Mouse (Mus musculus): ENCODE data around the gene Slc22a15. TPM values are rescaled to one million over a fixed set of nuclear protein-coding genes. Genes with fewer than 3 reads are reported as not detected.

Gene Slc22a15
- polyA plus RNA-seq (2016; fragmentation: Nextera tagmentation; extraction: Ambion mirVana): 1.6 and 1.8 TPM in 2 replicates

DNA sequence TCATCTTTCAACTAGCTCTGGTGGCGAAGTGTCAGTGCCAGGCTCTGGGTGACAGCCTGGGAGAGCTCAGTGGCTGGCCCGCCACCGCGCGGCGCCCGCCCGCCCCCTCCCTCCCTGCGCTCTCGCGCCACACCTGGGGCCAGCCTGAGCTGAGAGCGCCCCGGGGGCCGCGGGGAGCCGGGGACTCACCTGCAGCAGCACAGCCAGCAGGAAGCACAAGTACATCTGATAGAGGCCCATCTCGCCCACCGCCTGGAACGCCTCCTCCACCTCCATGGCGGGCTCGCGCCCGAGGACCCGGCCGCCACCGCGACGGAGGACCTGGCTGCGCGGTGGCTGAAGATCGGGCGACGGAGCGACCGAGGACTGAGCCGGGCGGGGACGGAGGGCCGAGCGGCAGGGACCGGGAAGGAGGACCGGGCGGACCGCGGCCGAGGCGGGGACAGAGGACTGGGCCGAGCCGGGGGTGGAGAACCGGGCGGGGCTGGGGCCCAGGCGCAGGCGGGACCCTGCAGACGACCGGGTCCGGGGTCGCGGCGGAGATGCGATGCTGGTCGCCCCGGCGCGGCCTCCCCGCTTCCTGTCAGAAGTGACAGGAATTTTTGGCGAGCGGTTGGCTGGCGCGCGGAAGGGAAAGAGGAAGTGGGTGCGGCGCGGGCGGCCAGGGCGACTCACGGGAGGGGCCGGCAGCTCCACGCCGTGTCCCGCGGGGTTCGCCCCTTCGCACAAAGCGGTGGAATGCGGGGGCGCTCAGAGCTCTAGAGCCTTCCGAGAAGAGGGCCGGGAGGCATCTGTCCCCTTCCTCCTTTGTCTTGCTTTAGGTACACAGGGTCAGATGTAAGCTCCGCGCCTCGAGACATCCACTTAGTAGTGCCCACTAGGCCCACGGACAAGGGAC is at the start of gene Slc22a15:
Slc22a15 (minus strand) TSS at position 611 of the 898 bp plus-strand sequence.
- Histone ChIP-seq H3K4me1 (peaks cover 17% of the 10 kb centered on the region; the same call in 1 of the 2 replicates), H3K9ac (peak within 1 kb of the TSS; percentile 69), H3K27me3 (replicated peaks) (peaks cover 22% of the 10 kb centered on the region), H3K36me3 (no peaks in the 10 kb centered on the region), H3K4me2 (peak within 1 kb of the TSS; percentile 88), H3K4me3 (peak within 1 kb of the TSS; percentile 68), H3K27ac (peak within 1 kb of the TSS; percentile 66), H3K9me3 (replicated peaks) (no peaks in the 10 kb centered on the region)
- WGBS (ENCODE audit: insufficient replicate concordance): under 1% methylated on average over 90 of the region's 92 CpGs
- peak; percentile 78 for ATAC-seq

DNA sequence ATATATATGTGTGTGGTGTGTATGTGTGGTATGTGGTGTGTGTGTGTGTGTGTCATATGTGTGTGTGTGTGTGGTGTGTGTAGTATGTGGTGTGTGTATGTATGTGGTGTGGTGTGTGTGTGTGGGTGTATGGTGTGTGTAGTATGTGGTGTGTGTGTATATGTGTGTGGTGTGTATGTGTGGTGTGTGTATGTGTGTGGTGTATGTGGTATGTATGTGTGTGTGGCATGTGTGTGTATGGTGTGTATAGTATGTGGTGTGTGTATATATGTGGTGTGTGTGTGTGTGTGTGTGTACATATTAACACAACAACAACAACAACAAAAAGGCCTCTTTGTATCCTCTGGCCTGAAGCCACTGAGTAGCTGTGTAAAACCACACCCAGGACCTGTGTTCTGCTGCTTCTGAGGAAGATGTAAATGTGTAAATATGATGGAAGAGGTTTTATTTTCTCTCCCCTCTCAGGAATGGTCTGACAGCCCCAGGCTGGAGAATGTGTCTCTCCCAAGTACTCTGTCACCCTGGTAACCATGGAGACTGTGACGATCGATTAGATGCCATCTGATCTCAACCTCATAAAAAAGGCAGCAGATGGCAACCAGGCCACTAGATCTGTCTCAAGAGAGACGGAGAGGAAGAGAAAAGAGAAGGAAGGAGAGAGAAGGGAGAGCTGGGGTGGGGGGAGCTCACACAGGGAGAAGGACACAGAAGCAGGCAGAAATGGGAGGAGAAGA is 42.7 kb upstream of the Slc22a15 start:
- H3K4me2 ChIP-seq: no peak overlapping the region

GRCm38 (mm10) chr3:101964352-101964751 is 40.1 kb upstream of the Slc22a15 start:
- WGBS (ENCODE audit: insufficient replicate concordance): 59% methylated on average over 7 of the region's 7 CpGs
- Histone ChIP-seq H3K27me3 (replicated peaks) (no peaks in the 10 kb centered on the region), H3K9me3 (replicated peaks) (no peaks in the 10 kb centered on the region), H3K36me3 (no peaks in the 10 kb centered on the region), H3K4me3 (no peak overlapping the region), H3K9ac (no peak overlapping the region), H3K27ac (no peak overlapping the region), H3K4me1 (no peaks in the 10 kb centered on the region), H3K4me2 (no peak overlapping the region)
- no peak for ATAC-seq

More for the DNA sequence above, 42.7 kb upstream of the Slc22a15 start:
- 48% methylated on average over 3 of the region's 3 CpGs for WGBS (ENCODE audit: insufficient replicate concordance)
- Histone ChIP-seq H3K9ac (no peak overlapping the region), H3K4me1 (no peaks in the 10 kb centered on the region), H3K27me3 (replicated peaks) (no peaks in the 10 kb centered on the region), H3K36me3 (no peaks in the 10 kb centered on the region), H3K9me3 (replicated peaks) (no peaks in the 10 kb centered on the region), H3K27ac (no peak overlapping the region), H3K4me3 (no peak overlapping the region)
- 0 out of 2 replicates have a peak, but pooled peaks have one; percentile 24 for ATAC-seq

GRCm38 (mm10) chr3:101963501-101963900 is 39.2 kb upstream of the Slc22a15 start:
- Histone ChIP-seq H3K9ac (no peak overlapping the region), H3K27ac (no peak overlapping the region), H3K9me3 (replicated peaks) (no peaks in the 10 kb centered on the region), H3K4me3 (no peak overlapping the region), H3K36me3 (no peaks in the 10 kb centered on the region), H3K4me2 (no peak overlapping the region), H3K27me3 (replicated peaks) (no peaks in the 10 kb centered on the region), H3K4me1 (no peaks in the 10 kb centered on the region)
- ATAC-seq: no peak
- 53% methylated on average over 9 of the region's 9 CpGs for WGBS (ENCODE audit: insufficient replicate concordance)

DNA sequence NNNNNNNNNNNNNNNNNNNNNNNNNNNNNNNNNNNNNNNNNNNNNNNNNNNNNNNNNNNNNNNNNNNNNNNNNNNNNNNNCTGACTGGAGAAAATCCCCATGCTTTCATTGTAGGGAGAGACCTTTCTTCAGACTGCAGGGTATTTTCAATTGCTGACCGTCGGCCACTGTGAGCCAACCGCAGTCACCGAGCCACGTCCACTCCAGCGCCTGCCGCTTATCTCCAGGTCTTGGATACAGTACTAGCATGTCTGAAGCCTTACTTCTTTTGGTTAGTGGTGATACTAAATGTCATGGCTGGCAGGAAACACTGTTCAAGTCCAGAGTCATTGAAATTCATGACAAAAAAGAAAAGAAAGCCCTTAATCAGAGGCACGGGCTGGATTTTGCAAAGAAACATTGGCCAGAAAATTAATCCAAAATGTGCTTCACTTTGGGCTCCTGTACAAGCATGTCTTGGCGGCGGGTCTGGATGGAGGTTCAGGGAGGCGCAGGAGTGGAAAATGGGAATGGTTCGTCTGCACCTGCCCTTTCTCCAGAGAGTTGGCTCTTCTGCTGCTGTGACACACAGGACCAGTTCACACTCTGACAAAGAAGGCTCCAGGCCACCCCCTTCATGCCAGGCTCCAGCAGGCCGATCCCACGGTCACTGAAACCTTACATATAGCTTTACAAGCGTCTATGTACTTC is 37.0 kb upstream of the Slc22a15 start:
- Histone ChIP-seq H3K9me3 (replicated peaks) (no peaks in the 10 kb centered on the region), H3K4me1 (no peaks in the 10 kb centered on the region), H3K27ac (no peak overlapping the region), H3K4me2 (no peak overlapping the region), H3K4me3 (no peak overlapping the region), H3K9ac (no peak overlapping the region), H3K36me3 (no peaks in the 10 kb centered on the region), H3K27me3 (replicated peaks) (no peaks in the 10 kb centered on the region)
- WGBS (ENCODE audit: insufficient replicate concordance): 78% methylated on average over 15 of the region's 15 CpGs
- no peak for ATAC-seq

DNA sequence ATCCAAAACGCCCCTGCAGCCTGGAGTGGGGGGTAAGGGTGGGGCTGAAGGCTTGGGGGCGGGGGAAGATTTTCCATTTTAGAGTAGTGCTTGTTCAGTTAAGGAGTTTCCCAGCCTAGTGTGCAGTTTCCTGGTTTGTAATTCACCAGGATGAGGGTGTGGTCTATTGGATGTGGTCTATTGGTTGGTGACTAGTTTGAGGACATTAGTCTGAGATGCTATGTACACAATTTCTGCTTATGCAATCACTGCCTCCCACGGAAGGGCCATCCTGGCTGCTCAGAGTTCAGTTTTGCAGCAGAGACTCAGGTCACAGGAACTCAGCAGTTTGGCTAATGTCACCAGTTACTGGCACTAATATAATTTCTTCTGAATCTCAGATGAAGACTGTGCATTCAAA is 33.8 kb upstream of the Slc22a15 start:
- no peaks in the 10 kb centered on the region for H3K36me3 ChIP-seq
- no peak overlapping the region for H3K9ac ChIP-seq
- peak; percentile 61 for ATAC-seq
- H3K9me3 ChIP-seq (replicated peaks): no peaks in the 10 kb centered on the region
- no peak overlapping the region for H3K4me2 ChIP-seq
- no peak overlapping the region for H3K4me3 ChIP-seq
- H3K4me1 ChIP-seq: no peaks in the 10 kb centered on the region
- 46% methylated on average over 3 of the region's 3 CpGs for WGBS (ENCODE audit: insufficient replicate concordance)
- H3K27ac ChIP-seq: no peak overlapping the region
- no peaks in the 10 kb centered on the region for H3K27me3 ChIP-seq (replicated peaks)

- H3K27me3 ChIP-seq (replicated peaks): no peaks in the 10 kb centered on the region
- 64% methylated on average over 7 of the region's 7 CpGs for WGBS (ENCODE audit: insufficient replicate concordance)
- no peak for ATAC-seq
Measured at GRCm38 (mm10) chr3:101953506-101953905, 29.3 kb upstream of the Slc22a15 start.

DNA sequence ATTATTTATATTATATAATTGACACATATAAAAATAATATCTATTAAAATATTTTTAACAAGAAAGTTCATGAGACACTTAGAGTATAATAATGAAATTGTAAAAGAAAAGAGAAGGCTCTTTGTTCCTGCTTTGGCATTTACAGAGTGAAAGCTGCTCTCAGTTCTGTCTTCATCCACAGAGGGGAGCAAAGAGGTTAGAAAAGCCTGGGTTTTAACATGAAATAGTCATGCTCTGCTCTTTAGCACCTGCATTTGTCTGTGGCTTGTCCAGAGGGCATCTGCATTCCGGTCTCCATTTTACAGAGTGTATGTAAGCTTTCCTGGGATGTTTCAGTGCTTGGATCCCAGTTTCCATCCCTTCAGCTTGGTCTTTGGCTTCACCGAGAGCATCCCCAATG is 28.3 kb upstream of the Slc22a15 start:
- H3K36me3 ChIP-seq: no peaks in the 10 kb centered on the region
- H3K4me3 ChIP-seq: no peak overlapping the region
- H3K4me2 ChIP-seq: no peak overlapping the region
- H3K9ac ChIP-seq: no peak overlapping the region
- no peaks in the 10 kb centered on the region for H3K27me3 ChIP-seq (replicated peaks)
- no peaks in the 10 kb centered on the region for H3K4me1 ChIP-seq
- no peak for ATAC-seq
- 75% methylated on average over 2 of the region's 2 CpGs for WGBS (ENCODE audit: insufficient replicate concordance)
- H3K9me3 ChIP-seq (replicated peaks): no peaks in the 10 kb centered on the region
- no peak overlapping the region for H3K27ac ChIP-seq

More at GRCm38 (mm10) chr3:101953506-101953905, 29.3 kb upstream of the Slc22a15 start:
- Histone ChIP-seq H3K4me3 (no peak overlapping the region), H3K9ac (no peak overlapping the region), H3K36me3 (no peaks in the 10 kb centered on the region), H3K9me3 (replicated peaks) (no peaks in the 10 kb centered on the region), H3K4me1 (no peaks in the 10 kb centered on the region), H3K4me2 (no peak overlapping the region), H3K27ac (no peak overlapping the region)

- no peak overlapping the region for H3K4me3 ChIP-seq
- no peaks in the 10 kb centered on the region for H3K9me3 ChIP-seq (replicated peaks)
- no peak for ATAC-seq
- no peaks in the 10 kb centered on the region for H3K4me1 ChIP-seq
- no peak overlapping the region for H3K4me2 ChIP-seq
- H3K9ac ChIP-seq: no peak overlapping the region
- no peak overlapping the region for H3K27ac ChIP-seq
- no peaks in the 10 kb centered on the region for H3K27me3 ChIP-seq (replicated peaks)
- no peaks in the 10 kb centered on the region for H3K36me3 ChIP-seq
- 53% methylated on average over 3 of the region's 3 CpGs for WGBS (ENCODE audit: insufficient replicate concordance)
Measured at GRCm38 (mm10) chr3:101948572-101948971, 24.3 kb upstream of the Slc22a15 start.

GRCm38 (mm10) chr3:101947250-101947649 is 23.0 kb upstream of the Slc22a15 start:
- H3K27ac ChIP-seq: no peak overlapping the region
- H3K9me3 ChIP-seq (replicated peaks): no peaks in the 10 kb centered on the region
- no peaks in the 10 kb centered on the region for H3K4me1 ChIP-seq
- H3K4me3 ChIP-seq: no peak overlapping the region
- no peaks in the 10 kb centered on the region for H3K36me3 ChIP-seq
- peak; percentile 37; the same call in 1 of the 2 replicates for ATAC-seq
- 71% methylated on average over 4 of the region's 4 CpGs for WGBS (ENCODE audit: insufficient replicate concordance)
- H3K4me2 ChIP-seq: no peak overlapping the region
- H3K27me3 ChIP-seq (replicated peaks): no peaks in the 10 kb centered on the region
- no peak overlapping the region for H3K9ac ChIP-seq

DNA sequence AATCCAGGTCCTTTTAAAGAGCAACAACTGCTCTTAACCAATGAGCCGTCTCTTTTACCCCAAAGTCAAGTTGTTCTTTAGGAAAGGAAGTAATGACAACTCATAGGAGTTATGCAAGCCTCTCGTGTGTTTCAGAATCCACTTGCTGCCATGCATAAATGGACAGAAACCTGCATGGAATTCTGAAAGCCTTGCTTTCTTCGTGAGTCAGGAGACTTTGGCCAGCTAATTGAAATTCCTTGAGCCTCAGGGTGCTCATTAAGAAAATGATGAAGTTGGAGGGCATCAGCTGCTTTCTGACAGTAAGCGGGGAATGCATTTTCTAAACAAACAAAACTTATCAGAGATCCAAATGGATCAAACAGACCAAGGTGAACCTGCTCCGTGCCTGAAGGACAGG is 21.0 kb upstream of the Slc22a15 start:
- H3K9ac ChIP-seq: no peak overlapping the region
- 0 out of 2 replicates have a peak, but pooled peaks cover 4% of the 10 kb centered on the region for H3K4me1 ChIP-seq
- ATAC-seq: no peak
- no peaks in the 10 kb centered on the region for H3K27me3 ChIP-seq (replicated peaks)
- H3K4me3 ChIP-seq: no peak overlapping the region
- H3K27ac ChIP-seq: no peak overlapping the region
- WGBS (ENCODE audit: insufficient replicate concordance): 68% methylated on average over 5 of the region's 5 CpGs
- H3K9me3 ChIP-seq (replicated peaks): no peaks in the 10 kb centered on the region
- H3K36me3 ChIP-seq: no peaks in the 10 kb centered on the region
- no peak overlapping the region for H3K4me2 ChIP-seq
